Mouse (Mus musculus) CH12.LX (cell line): ENCODE measurements at regions not wholly inside any gene's neighbourhood (a gene's known extent, or its start where the extent isn't known, plus 50 kb on each side); places are given as distances from the start of the nearest gene placed in this dataset.

ENCODE experiments used
- DNase-seq: peaks from one replicate; pipeline ENCODE4 v3.0.0-alpha.2; 2013; ENCODE audit errors: extremely low read depth
- H3K27ac ChIP-seq: 2 replicates; pipeline ENCODE4 v1.5.1; 2012; ENCODE audit warnings: low read depth, mild to moderate bottlenecking, control low read depth, moderate library complexity; ENCODE audit not compliant: insufficient read depth
- H3K27me3 ChIP-seq: replicated peaks from 2 replicates; pipeline ENCODE3; 2012; ENCODE audit warnings: inconsistent platforms
- H3K36me3 ChIP-seq, 2 experiments: replicated peaks in 1 of 2; 2 replicates each; pipeline versions ENCODE3 to v1.6.1; 2012; ENCODE audit warnings: inconsistent platforms in 1 of 2, low read length in 1 of 2, mild to moderate bottlenecking in 1 of 2, mixed read lengths in 1 of 2, moderate library complexity in 1 of 2; ENCODE audit not compliant: control insufficient read depth in 1 of 2, insufficient read depth in 1 of 2
- H3K4me1 ChIP-seq, 2 experiments: 2 replicates each; pipeline ENCODE4 v1.6.1; 2012; ENCODE audit warnings: inconsistent platforms in 1 of 2, moderate library complexity in 1 of 2; ENCODE audit not compliant: insufficient read depth in 2 of 2, control insufficient read depth in 1 of 2
- H3K4me2 ChIP-seq: 2 replicates; pipeline ENCODE4 v1.6.1; 2012; ENCODE audit warnings: low read depth, mild to moderate bottlenecking, control low read depth; ENCODE audit not compliant: poor library complexity, insufficient read depth, severe bottlenecking
- H3K4me3 ChIP-seq, 3 experiments: fragments of 150-350 bp in 1 of 3; sonication (generic) in 1 of 3; replicated peaks in 1 of 3; 2 replicates each; pipeline versions ENCODE3 to v1.5.1; 2011 to 2012; ENCODE audit warnings: low read depth in 2 of 3, low read length in 2 of 3, mild to moderate bottlenecking in 2 of 3, moderate library complexity in 2 of 3, control low read depth in 1 of 3, improper control_type of control experiment in 1 of 3, inconsistent platforms in 1 of 3, mixed read lengths in 1 of 3; ENCODE audit not compliant: poor library complexity in 1 of 3
- H3K79me2 ChIP-seq: replicated peaks from 2 replicates; pipeline ENCODE4 v1.6.1; 2012; ENCODE audit warnings: mild to moderate bottlenecking, moderate library complexity; ENCODE audit not compliant: control insufficient read depth, poor library complexity, insufficient read depth, severe bottlenecking; ENCODE audit errors: extremely low read depth
- H3K9ac ChIP-seq: 2 replicates; pipeline ENCODE4 v1.6.1; 2012; ENCODE audit warnings: low read depth, mild to moderate bottlenecking, control low read depth, moderate library complexity; ENCODE audit not compliant: insufficient read depth
- H3K9me3 ChIP-seq: replicated peaks from 2 replicates; pipeline ENCODE3; 2012; ENCODE audit warnings: low read length, inconsistent platforms, mixed read lengths
- CHD1 ChIP-seq: IDR thresholded peaks from 2 replicates; pipeline ENCODE4 v1.6.1; 2012; ENCODE audit warnings: low read depth, low read length, improper control_type of control experiment, inconsistent platforms
- CTCF ChIP-seq, 2 experiments: IDR thresholded peaks in 1 of 2; conservative IDR thresholded peaks in 1 of 2; 2 replicates each; pipeline ENCODE4 v1.5.1; 2011 to 2012; ENCODE audit warnings: low read depth in 2 of 2, low read length in 2 of 2, improper control_type of control experiment in 1 of 2, inconsistent platforms in 1 of 2, mild to moderate bottlenecking in 1 of 2, moderate library complexity in 1 of 2
- EP300 ChIP-seq: IDR thresholded peaks from 2 replicates; pipeline ENCODE4 v1.6.1; 2011; ENCODE audit warnings: low read length, improper control_type of control experiment
- ETS1 ChIP-seq: conservative IDR thresholded peaks from 2 replicates; pipeline ENCODE4 v1.6.1; 2012; ENCODE audit warnings: low read depth, mild to moderate bottlenecking, inconsistent platforms, low read length, improper control_type of control experiment, moderate library complexity
- GABPA ChIP-seq: IDR thresholded peaks from 2 replicates; pipeline ENCODE4 v1.6.1; 2012; ENCODE audit warnings: low read depth, low read length, improper control_type of control experiment, inconsistent platforms; ENCODE audit not compliant: insufficient replicate concordance
- IRF4 ChIP-seq: IDR thresholded peaks from 2 replicates; pipeline ENCODE4 v1.6.1; 2014; ENCODE audit warnings: low read depth, mild to moderate bottlenecking, inconsistent platforms, low read length, improper control_type of control experiment
- MAFK ChIP-seq: IDR thresholded peaks from 2 replicates; pipeline ENCODE4 v1.6.1; 2011; ENCODE audit warnings: low read length, improper control_type of control experiment; ENCODE audit not compliant: insufficient replicate concordance
- MAZ ChIP-seq: IDR thresholded peaks from 2 replicates; pipeline ENCODE4 v1.6.1; 2012; ENCODE audit warnings: low read depth, mild to moderate bottlenecking, inconsistent platforms, low read length, improper control_type of control experiment, moderate library complexity
- MYC ChIP-seq: IDR thresholded peaks from 2 replicates; pipeline ENCODE4 v1.6.1; 2011; ENCODE audit warnings: low read depth, mild to moderate bottlenecking, improper control_type of control experiment, low read length
- NELFE ChIP-seq: IDR thresholded peaks from 2 replicates; pipeline ENCODE4 v1.6.1; 2011; ENCODE audit warnings: low read depth, low read length, improper control_type of control experiment
- NRF1 ChIP-seq: IDR thresholded peaks from 2 replicates; pipeline ENCODE4 v1.6.1; 2014; ENCODE audit warnings: low read depth, mild to moderate bottlenecking, inconsistent platforms, low read length, improper control_type of control experiment, moderate library complexity
- POLR2A ChIP-seq: IDR thresholded peaks from 2 replicates; pipeline ENCODE4 v1.6.1; 2011; ENCODE audit warnings: low read depth, mild to moderate bottlenecking, improper control_type of control experiment, low read length
- POLR2AphosphoS2 ChIP-seq: IDR thresholded peaks from 2 replicates; pipeline ENCODE4 v1.6.1; 2011; ENCODE audit warnings: low read depth, low read length, improper control_type of control experiment
- RCOR1 ChIP-seq: conservative IDR thresholded peaks from 2 replicates; pipeline ENCODE4 v1.6.1; 2012; ENCODE audit warnings: low read depth, mild to moderate bottlenecking, inconsistent platforms, low read length, improper control_type of control experiment
- SMC3 ChIP-seq: IDR thresholded peaks from 2 replicates; pipeline ENCODE4 v1.6.1; 2011; ENCODE audit warnings: low read depth, low read length, improper control_type of control experiment
- USF1 ChIP-seq: IDR thresholded peaks from 2 replicates; pipeline ENCODE4 v1.6.1; 2014; ENCODE audit warnings: low read depth, mild to moderate bottlenecking, inconsistent platforms, low read length, improper control_type of control experiment
- ZMIZ1 ChIP-seq: IDR thresholded peaks from 2 replicates; pipeline ENCODE4 v1.6.1; 2012; ENCODE audit warnings: low read depth, mild to moderate bottlenecking, inconsistent platforms, low read length, improper control_type of control experiment
- dilution Hi-C: fragments of 300-500 bp; cut with MboI; formaldehyde crosslinking; loops from 2 replicates; pipeline ENCODE4 v1.14.3; 2020; ENCODE audit warnings: low sequenced_read_pairs; ENCODE audit not compliant: extremely low pct_unique_long_range_greater_than_20kb, extremely low pct_ligation_motif_present
- in situ Hi-C: fragments of 300-500 bp; cut with MboI; formaldehyde crosslinking; loops from 3 replicates; pipeline ENCODE4 v1.14.3; 2019; ENCODE audit warnings: low sequenced_read_pairs, low pct_ligation_motif_present, low pct_unique_long_range_greater_than_20kb, mixed read lengths

GRCm38 (mm10) chr1:71800581-71800980 is 147.6 kb upstream of the Fn1 start:
- H3K36me3 ChIP-seq, result no peaks in the 10 kb centered on the region
- no peak overlapping the region for H3K4me2 ChIP-seq
- dilution Hi-C loops, result no loop called here
- no peak overlapping the region for H3K27ac ChIP-seq
- H3K4me3 ChIP-seq, result no peak overlapping the region
- no peaks in the 10 kb centered on the region; a peak in 1 of 4 replicates for H3K4me1 ChIP-seq
- H3K27me3 ChIP-seq, result no peaks in the 10 kb centered on the region
- no peaks in the 10 kb centered on the region for H3K79me2 ChIP-seq
- no peak for TF ChIP-seq MAZ
- no peak for TF ChIP-seq CTCF (conservative IDR thresholded peaks at IDR 0.05 in 1 of 2, IDR thresholded peaks at IDR 0.05 in 1 of 2; ENCODE audit: low read depth in 2 of 2, low read length in 2 of 2)
- TF ChIP-seq ZMIZ1, result no peak
- no peak for TF ChIP-seq POLR2A
- TF ChIP-seq SMC3, result no peak
- TF ChIP-seq MAFK, result no peak
- no peak for TF ChIP-seq GABPA
- TF ChIP-seq IRF4, result no peak
- TF ChIP-seq POLR2AphosphoS2, result no peak
- TF ChIP-seq MYC, result no peak
- no peak for TF ChIP-seq EP300
- no peak for TF ChIP-seq CHD1
- TF ChIP-seq NRF1, result no peak
- no peak for TF ChIP-seq USF1
- TF ChIP-seq, all 38 proteins: peak for 0
- no peak overlapping the region for H3K9ac ChIP-seq
- H3K9me3 ChIP-seq, result no peaks in the 10 kb centered on the region
- in situ Hi-C loops, result no loop called here
- no peak for DNase-seq

- Histone ChIP-seq H3K27me3 (no peaks in the 10 kb centered on the region), H3K27ac (no peak overlapping the region), H3K79me2 (no peaks in the 10 kb centered on the region), H3K4me1 (no peaks in the 10 kb centered on the region; a peak in 1 of 4 replicates), H3K36me3 (no peaks in the 10 kb centered on the region), H3K4me3 (no peak overlapping the region), H3K4me2 (no peak overlapping the region), H3K9ac (no peak overlapping the region), H3K9me3 (no peaks in the 10 kb centered on the region)
- TF ChIP-seq USF1, result no peak
- TF ChIP-seq POLR2A, result no peak
- TF ChIP-seq RCOR1, result no peak
- no peak for TF ChIP-seq ETS1
- TF ChIP-seq NELFE, result no peak
- in situ Hi-C loops, result no loop called here
- DNase-seq, result no peak
- dilution Hi-C loops, result no loop called here
Measured at GRCm38 (mm10) chr1:71798636-71799035, 145.6 kb upstream of the Fn1 start.
